Mouse (Mus musculus): ENCODE data around the gene Wdr18.

DNA sequence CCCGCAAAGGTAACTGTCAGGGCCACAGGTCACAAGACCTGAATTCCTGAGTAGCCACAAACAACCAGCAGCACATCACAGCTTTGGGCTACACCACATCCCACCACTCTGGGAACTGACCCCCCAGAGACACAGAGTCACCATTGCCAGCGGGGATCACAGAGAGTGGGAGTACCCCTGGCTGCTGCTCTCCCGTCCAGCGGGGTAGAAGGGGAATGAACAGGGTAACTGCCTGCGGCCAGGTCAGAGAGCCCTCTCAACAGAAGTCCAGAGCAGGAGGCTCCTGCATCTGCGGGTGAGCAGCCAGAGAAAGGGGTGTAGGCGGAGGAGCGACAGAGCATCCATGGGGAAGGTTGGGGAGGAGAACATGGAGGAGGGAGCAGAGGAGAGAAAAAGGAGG lies 43.9 kb upstream of the Wdr18 start:
- no peak for TF ChIP-seq CTCF (IDR thresholded peaks at IDR 0.05; ENCODE audit: low read depth)
- TF ChIP-seq EP300 (optimal IDR thresholded peaks at IDR 0.05), result no peak

Measured in stomach, postnatal 0 days (tissue).